Mouse (Mus musculus) neural tube, embryonic 15.5 days (tissue): ENCODE results near the gene Rrn3. TPM values are rescaled to one million over a fixed set of nuclear protein-coding genes. Genes with fewer than 3 reads are reported as not detected.
"Not testable (repeated sequence)": the region's sequence is repeated elsewhere in the genome, so short reads cannot be mapped to it uniquely, and the experiment has no call there.

ENCODE experiments used
- ATAC-seq: fragments of 200-750 bp; cut with Nextera tagmentation; 2 replicates; pipeline ENCODE4 v1.8.0; 2017; ENCODE audit warnings: mild to moderate bottlenecking, moderate TSS enrichment, moderate library complexity; ENCODE audit not compliant: low FRiP score
- H3K27ac ChIP-seq: fragments of 300-500 bp; sonication (generic); replicated peaks from 2 replicates; pipeline ENCODE4 v1.5.1; 2015; ENCODE audit warnings: mild to moderate bottlenecking, inconsistent platforms
- H3K27me3 ChIP-seq: fragments of 300-500 bp; sonication (generic); replicated peaks from 2 replicates; pipeline ENCODE4 v1.6.1; 2015; ENCODE audit warnings: inconsistent platforms
- H3K36me3 ChIP-seq: fragments of 300-500 bp; sonication (generic); 2 replicates; pipeline ENCODE4 v1.6.1; 2015; ENCODE audit warnings: inconsistent platforms
- H3K4me1 ChIP-seq: fragments of 300-500 bp; sonication (generic); 2 replicates; pipeline ENCODE4 v1.6.1; 2015; ENCODE audit warnings: inconsistent platforms
- H3K4me2 ChIP-seq: fragments of 300-500 bp; sonication (generic); 2 replicates; pipeline ENCODE4 v1.6.1; 2015; ENCODE audit warnings: inconsistent platforms, mild to moderate bottlenecking, moderate library complexity
- H3K4me3 ChIP-seq: fragments of 300-500 bp; sonication (generic); replicated peaks from 2 replicates; pipeline ENCODE4 v1.5.1; 2015; ENCODE audit warnings: mild to moderate bottlenecking, inconsistent platforms
- H3K9ac ChIP-seq: fragments of 300-500 bp; sonication (generic); replicated peaks from 2 replicates; pipeline ENCODE4 v1.6.1; 2015; ENCODE audit warnings: mild to moderate bottlenecking, inconsistent platforms
- H3K9me3 ChIP-seq: fragments of 300-500 bp; sonication (generic); replicated peaks from 2 replicates; pipeline ENCODE4 v1.6.1; 2016; ENCODE audit warnings: inconsistent platforms
- WGBS: fragments of 180-500 bp; shearing (Covaris S2); methylation state at CpG from one replicate; pipeline ENCODE4 v1.1.7; 2015; ENCODE audit warnings: mixed read lengths; 5-methylcytosine and 5-hydroxymethylcytosine counted together
- polyA plus RNA-seq: library from polyadenylated mRNA; unstranded; fragments of >200 nt; fragmentation: Nextera tagmentation; extraction: Ambion mirVana; gene quantifications from 2 replicates; pipeline ENCODE4 v1.2.1, GENCODE M21; 2015

Rrn3 gene
- polyA plus RNA-seq, 1 experiment from 2014 or later, result 86.5 TPM

DNA sequence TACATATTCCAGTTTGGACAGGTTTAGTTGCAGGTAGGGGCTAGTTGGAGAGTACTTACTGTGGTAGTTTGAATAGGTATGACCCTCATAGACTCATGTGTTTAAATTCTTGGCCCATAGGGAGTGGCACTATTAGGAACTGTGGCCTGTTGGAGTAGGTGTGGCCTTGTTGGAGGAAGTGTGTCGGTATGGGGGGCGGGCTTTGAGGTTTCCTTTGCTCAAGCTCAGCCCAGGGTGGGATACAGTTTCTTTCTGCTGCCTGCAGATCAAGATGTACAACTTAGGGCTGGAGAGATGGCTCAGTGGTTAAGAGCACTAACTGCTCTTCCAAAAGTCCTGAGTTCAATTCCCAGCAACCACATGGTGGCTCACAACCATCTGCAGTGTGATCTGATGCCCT is 12.9 kb downstream of the Rrn3 start:
- ATAC-seq, H3K9ac ChIP-seq: not testable (repeated sequence)
- 100% methylated on average over 2 of the region's 2 CpGs for WGBS

DNA sequence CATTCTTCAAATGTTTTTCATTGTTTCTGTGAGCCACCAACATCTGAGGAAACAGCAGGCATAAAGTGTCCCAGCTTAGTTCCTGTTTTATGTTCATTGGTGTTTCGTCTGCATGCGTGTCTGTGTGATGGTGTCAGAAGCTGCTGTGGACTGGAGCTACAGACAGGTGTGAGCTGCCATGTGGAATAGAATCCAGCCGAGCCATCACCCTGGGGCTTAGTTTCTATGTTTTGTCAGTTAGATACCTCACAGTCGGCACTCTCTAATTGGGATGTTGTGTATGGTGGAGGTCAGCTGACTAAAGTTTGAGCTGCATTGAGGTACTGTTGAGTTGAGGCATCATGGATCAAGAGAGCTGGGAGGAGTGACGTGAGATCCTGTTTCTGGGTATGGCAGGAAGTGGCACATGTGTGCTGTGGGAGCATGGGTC is 16.3 kb downstream of the Rrn3 start:
- no peak for ATAC-seq
- no peak overlapping the region for H3K4me2 ChIP-seq
- peaks cover 88% of the 10 kb centered on the region for H3K36me3 ChIP-seq
- H3K27ac ChIP-seq, result no peak overlapping the region
- H3K9ac ChIP-seq, result no peak overlapping the region
- H3K9me3 ChIP-seq, result no peaks in the 10 kb centered on the region
- H3K4me1 ChIP-seq, result no peaks in the 10 kb centered on the region
- H3K4me3 ChIP-seq, result no peak overlapping the region
- H3K27me3 ChIP-seq, result no peaks in the 10 kb centered on the region
- WGBS, result 94% methylated on average over 5 of the region's 5 CpGs

More for the DNA sequence above, 12.9 kb downstream of the Rrn3 start:
- not testable (repeated sequence) for H3K27ac ChIP-seq, H3K4me3 ChIP-seq, H3K9me3 ChIP-seq, H3K4me1 ChIP-seq, H3K4me2 ChIP-seq, H3K27me3 ChIP-seq
- peaks cover 87% of the 10 kb centered on the region for H3K36me3 ChIP-seq

DNA sequence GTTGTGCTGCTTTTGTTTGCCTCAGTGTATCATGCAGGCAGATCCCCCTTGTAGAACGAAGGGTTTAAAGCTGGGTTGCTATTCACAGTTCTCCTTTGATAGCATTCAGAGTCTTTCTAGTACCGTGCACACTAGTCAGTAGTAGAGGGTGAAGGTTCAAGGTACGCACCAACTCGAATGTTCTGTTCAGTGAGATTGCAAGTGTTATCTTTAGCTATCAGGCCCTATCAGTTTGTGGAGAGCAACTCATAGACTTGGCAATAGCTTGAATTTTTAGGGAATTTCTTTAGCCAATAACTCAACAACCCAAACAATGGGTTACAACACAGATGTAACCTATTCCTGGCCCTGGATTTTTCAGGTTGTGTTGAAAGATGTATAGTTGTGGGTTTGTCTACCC is 20.7 kb downstream of the Rrn3 start:
- H3K9me3 ChIP-seq, result no peaks in the 10 kb centered on the region
- no peak overlapping the region for H3K9ac ChIP-seq
- H3K36me3 ChIP-seq, result peaks cover 83% of the 10 kb centered on the region
- H3K4me3 ChIP-seq, result no peak overlapping the region
- no peaks in the 10 kb centered on the region for H3K27me3 ChIP-seq
- no peaks in the 10 kb centered on the region for H3K4me1 ChIP-seq
- WGBS, result 95% methylated on average over 4 of the region's 4 CpGs
- H3K4me2 ChIP-seq, result no peak overlapping the region
- no peak overlapping the region for H3K27ac ChIP-seq
- ATAC-seq, result no peak

DNA sequence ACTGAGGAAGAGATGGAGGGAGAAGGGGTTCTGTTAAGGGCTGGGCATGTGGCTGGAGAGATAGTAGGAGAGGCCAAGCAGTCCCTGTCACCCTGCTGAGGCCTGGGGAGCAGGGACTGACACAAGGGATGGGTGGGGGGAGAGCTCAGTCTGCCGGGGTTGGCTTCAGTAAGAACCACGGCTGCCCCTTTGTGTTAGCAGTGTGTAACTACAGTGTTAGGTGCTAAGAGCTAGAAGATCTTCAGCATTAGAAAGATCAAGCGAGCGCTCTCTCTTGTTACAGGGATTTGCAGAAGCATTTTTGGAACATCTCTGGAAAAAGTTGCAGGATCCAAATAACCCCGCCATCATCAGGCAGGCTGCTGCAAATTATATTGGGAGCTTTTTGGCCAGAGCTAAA is 24.2 kb downstream of the Rrn3 start:
- WGBS, result 83% methylated on average over 5 of the region's 5 CpGs
- Histone ChIP-seq H3K4me3 (no peak overlapping the region), H3K9me3 (no peaks in the 10 kb centered on the region), H3K27me3 (no peaks in the 10 kb centered on the region), H3K9ac (no peak overlapping the region), H3K36me3 (peaks cover 84% of the 10 kb centered on the region), H3K4me1 (no peaks in the 10 kb centered on the region), H3K4me2 (no peak overlapping the region), H3K27ac (no peak overlapping the region)
- no peak for ATAC-seq

DNA sequence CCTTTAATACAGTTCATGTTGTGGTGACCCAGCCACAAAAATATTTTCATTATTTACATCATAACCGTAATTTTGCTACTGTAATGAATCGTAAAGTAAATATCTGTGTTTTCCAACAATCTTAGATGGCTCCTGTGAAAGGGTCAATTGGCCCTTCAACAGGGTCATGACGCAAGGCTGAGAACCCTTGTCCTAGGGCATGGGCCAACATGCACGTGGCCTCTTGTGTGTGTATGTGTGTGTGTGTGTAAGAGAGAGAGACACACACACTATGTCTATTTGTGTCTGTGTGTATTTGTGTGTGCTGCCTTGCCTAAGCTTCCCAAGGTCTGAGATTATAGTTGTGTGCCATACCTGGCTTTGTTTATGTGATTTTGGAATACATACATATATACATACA is 27.1 kb downstream of the Rrn3 start:
- no peak overlapping the region for H3K4me3 ChIP-seq
- no peaks in the 10 kb centered on the region for H3K27me3 ChIP-seq
- no peak overlapping the region for H3K9ac ChIP-seq
- H3K4me2 ChIP-seq, result no peak overlapping the region
- H3K27ac ChIP-seq, result no peak overlapping the region
- peaks cover 90% of the 10 kb centered on the region for H3K36me3 ChIP-seq
- ATAC-seq, result no peak
- WGBS, result 93% methylated on average over 4 of the region's 4 CpGs
- H3K9me3 ChIP-seq, result no peaks in the 10 kb centered on the region
- no peaks in the 10 kb centered on the region for H3K4me1 ChIP-seq

DNA sequence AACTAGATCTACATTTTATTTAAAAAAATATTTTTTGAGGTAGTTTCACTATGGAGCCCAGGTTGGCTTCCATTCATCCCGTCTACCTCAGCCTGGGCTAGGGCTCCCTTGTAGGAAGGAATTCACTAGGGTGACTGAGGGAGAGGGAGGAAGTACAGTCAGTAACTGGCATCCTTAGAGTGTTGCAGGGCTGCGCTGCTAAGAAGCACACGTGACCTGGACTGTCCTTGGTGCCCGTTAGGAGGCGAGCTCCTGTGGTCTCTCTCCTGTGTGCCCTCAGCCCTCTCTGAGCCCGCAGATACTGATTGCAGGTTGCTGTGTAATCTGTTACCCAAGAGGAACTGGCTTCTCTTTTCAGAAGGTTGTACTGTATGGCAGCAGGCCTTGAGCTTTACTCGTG is 27.9 kb downstream of the Rrn3 start:
- Histone ChIP-seq H3K27me3 (no peaks in the 10 kb centered on the region), H3K27ac (no peak overlapping the region), H3K9ac (no peak overlapping the region), H3K4me2 (no peak overlapping the region), H3K4me3 (no peak overlapping the region), H3K4me1 (no peaks in the 10 kb centered on the region), H3K36me3 (peaks cover 93% of the 10 kb centered on the region), H3K9me3 (no peaks in the 10 kb centered on the region)
- no peak for ATAC-seq
- WGBS, result 96% methylated on average over 7 of the region's 7 CpGs

DNA sequence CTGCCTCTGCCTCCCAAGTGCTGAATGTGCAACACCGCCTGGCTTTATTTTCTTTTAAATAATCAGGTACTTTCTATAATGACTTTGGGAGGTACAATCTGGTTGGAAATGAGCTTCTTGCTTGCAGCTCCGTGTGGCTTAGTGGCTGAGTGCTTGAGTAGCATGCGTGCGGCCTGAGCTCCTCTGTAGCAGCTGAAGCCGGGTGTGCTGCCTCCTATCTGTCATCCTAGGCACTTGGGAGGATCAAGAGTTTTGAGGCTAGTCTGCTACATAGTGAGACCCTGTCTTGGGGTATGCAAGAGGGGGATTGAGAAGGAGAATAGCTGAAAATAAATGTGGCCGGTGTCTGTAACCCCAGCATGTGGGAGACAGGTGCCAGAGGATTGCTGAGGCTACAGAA is 31.6 kb downstream of the Rrn3 start:
- Histone ChIP-seq H3K27me3 (no peaks in the 10 kb centered on the region), H3K27ac (no peak overlapping the region), H3K4me2 (no peak overlapping the region), H3K4me1 (no peaks in the 10 kb centered on the region), H3K9me3 (no peaks in the 10 kb centered on the region), H3K36me3 (peaks cover 76% of the 10 kb centered on the region), H3K9ac (no peak overlapping the region), H3K4me3 (no peak overlapping the region)
- no peak for ATAC-seq
- 92% methylated on average over 6 of the region's 6 CpGs for WGBS

DNA sequence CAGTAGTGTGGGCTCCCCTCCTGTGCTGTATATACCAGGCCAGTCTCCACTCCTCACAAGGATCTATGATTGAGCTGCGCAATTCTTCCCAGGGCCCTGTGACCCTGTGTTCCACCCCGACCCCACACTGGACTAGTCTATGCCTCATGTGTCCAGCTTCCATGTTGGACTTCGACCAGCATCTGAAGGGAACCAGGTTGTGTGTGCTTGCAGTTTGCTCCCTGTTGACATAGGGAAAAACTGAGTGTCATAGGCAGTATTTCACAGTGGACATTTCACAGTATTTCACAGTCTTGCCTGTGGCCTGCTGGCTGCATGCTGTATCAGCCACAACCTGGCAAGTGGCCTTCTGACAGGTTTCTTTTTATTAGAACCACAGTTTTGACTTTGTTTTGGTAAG is 32.7 kb downstream of the Rrn3 start:
- peaks cover 6% of the 10 kb centered on the region for H3K4me1 ChIP-seq
- no peak overlapping the region for H3K4me2 ChIP-seq
- H3K4me3 ChIP-seq, result no peak overlapping the region
- 96% methylated on average over 3 of the region's 3 CpGs for WGBS
- H3K36me3 ChIP-seq, result peaks cover 68% of the 10 kb centered on the region
- no peaks in the 10 kb centered on the region for H3K27me3 ChIP-seq
- no peaks in the 10 kb centered on the region for H3K9me3 ChIP-seq
- no peak overlapping the region for H3K9ac ChIP-seq
- no peak for ATAC-seq
- no peak overlapping the region for H3K27ac ChIP-seq

DNA sequence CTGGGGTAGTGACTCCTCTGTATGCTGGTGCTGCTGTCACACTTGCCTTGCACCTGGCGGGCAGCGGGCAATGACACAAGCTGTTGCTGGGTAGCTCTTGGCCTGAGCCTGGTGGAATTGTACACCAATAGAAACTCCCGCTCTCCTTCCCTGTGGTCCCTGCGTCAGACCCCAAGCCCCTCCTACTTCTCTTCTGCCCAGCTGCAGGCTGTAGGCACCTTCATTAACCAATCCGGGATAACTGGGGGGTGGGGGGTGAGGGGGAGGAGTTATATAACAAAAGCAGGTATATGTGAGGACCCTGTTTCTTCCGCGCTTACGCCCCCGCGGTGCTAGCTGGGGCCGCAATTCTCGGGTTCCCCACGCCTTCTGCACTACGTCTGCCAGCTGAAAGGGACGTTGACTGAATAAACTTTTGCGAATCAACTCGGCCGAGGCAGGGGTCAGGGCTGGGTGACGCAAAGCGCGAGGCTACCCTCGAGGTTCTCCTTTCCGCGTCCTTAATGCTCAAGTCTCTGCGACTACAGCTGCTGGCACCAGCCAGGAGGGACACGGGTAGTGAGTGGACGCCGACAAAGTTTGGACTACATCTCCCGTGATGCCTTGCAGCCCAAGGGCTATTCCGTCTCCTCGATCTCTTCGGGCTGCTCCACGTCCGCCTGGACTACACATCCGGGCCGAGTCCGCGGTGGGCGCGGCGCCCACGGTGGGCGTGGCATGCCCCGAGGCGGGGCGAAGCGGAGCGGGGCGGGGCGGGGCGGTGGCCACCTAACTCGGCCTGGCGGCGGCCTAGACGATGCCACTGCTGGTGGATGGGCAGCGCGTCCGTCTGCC is 38.3 kb downstream of the Rrn3 start, which contains the start of gene Ntan1:
Gene Ntan1, plus strand, starts transcription at position 286 of the 834 bp plus-strand sequence.
- H3K4me2 ChIP-seq, result peak within 1 kb of the TSS; percentile 71
- peaks cover 15% of the 10 kb centered on the region for H3K36me3 ChIP-seq
- 0% methylated on average over 56 of the region's 58 CpGs for WGBS
- H3K9me3 ChIP-seq, result no peaks in the 10 kb centered on the region
- peak within 1 kb of the TSS; percentile 97 for H3K27ac ChIP-seq
- H3K4me1 ChIP-seq, result peaks cover 33% of the 10 kb centered on the region
- H3K4me3 ChIP-seq, result peak within 1 kb of the TSS; percentile 88
- ATAC-seq, result peak; percentile 97
- H3K27me3 ChIP-seq, result no peaks in the 10 kb centered on the region
- H3K9ac ChIP-seq, result peak within 1 kb of the TSS; percentile 91

DNA sequence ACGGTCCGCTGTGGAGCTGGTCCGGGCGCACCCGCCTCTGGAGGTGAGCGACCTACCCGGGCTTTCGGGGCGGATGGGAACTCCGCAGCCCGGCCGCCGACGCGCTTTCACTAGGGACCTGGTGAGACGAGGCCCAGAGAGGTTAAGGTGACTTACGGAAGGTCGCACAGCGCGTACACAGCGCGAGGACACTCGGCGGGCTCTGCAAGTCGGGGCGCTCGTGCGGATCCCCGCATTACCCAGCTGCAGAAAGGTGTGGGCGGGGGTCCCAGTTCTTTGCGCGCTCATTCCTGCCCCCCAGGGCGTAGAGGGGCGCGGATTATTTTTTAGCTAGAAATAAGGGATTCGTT is 38.9 kb downstream of the Rrn3 start:
- H3K27me3 ChIP-seq, result no peaks in the 10 kb centered on the region
- peaks cover 33% of the 10 kb centered on the region for H3K4me1 ChIP-seq
- under 1% methylated on average over 36 of the region's 36 CpGs for WGBS
- H3K36me3 ChIP-seq, result peaks cover 12% of the 10 kb centered on the region
- H3K9me3 ChIP-seq, result no peaks in the 10 kb centered on the region
- peak overlapping the region; percentile 71 for H3K4me2 ChIP-seq
- H3K4me3 ChIP-seq, result peak overlapping the region; percentile 88
- peak overlapping the region; percentile 97 for H3K27ac ChIP-seq
- H3K9ac ChIP-seq, result peak overlapping the region; percentile 91
- peak; percentile 45; the same call in 1 of the 2 replicates for ATAC-seq

DNA sequence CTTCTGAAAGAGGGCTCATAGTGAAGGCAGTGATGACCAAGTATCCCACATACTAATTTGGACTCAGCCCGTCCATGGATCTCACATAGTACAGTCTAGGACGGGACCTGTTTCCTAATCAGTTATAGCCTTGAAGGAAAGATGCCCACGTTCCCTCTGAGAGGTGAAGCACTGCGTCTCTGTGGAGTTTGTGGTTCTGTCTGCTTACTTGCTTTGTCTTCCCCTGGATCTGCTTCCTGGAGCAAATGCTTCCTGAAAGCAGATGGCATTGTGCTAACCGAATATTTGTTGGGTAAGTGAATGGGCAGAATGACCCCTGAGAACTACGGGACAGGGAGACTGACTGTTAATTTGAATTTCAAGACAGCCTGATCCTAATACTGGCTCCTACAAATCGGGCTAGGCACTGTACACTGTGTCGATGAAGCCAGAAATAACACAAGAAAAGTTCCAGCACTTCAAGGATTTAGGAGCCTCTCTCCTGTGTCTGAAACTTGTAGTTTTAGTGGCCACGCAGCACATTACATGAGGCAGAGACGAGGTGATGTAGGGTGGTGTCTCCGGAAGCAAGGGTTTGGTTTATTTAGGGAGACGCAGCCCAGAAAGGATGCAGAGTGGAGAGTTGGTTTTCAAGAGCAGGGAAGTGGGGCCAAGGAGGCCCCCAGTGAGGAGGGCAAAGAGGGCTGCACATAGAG is 39.4 kb downstream of the Rrn3 start:
- peaks cover 33% of the 10 kb centered on the region for H3K4me1 ChIP-seq
- peak overlapping the region; percentile 97 for H3K27ac ChIP-seq
- H3K36me3 ChIP-seq, result peaks cover 6% of the 10 kb centered on the region
- no peaks in the 10 kb centered on the region for H3K27me3 ChIP-seq
- H3K9me3 ChIP-seq, result no peaks in the 10 kb centered on the region
- 35% methylated on average over 12 of the region's 12 CpGs for WGBS
- ATAC-seq, result peak; percentile 0; the same call in 1 of the 2 replicates
- H3K4me2 ChIP-seq, result peak overlapping the region; percentile 71
- peak overlapping the region; percentile 88 for H3K4me3 ChIP-seq
- H3K9ac ChIP-seq, result peak overlapping the region; percentile 91

DNA sequence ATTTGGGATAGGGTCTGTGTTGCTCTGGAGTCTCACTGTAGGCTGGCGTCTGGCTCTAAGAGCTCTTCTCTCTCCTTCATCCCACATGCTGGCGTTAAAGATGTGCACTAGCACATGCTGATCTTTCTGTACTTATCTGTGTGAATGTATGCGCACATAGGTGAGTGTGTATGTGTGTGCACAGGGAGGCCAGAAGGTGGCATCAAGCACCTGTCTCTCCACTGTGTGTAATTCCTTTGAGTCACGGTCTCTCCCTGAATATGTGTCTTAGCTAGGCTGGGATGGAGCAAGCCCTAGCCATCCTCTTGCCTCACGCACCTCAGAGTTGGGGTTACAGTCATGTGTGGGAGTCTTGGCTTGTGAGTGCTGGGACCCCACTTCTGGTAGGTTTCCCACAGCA is 40.3 kb downstream of the Rrn3 start:
- Histone ChIP-seq H3K4me3 (peak overlapping the region; percentile 88; the same call in 1 of the 2 replicates), H3K9me3 (no peaks in the 10 kb centered on the region), H3K36me3 (0 out of 2 replicates have a peak, but pooled peaks cover 3% of the 10 kb centered on the region), H3K27ac (no peak overlapping the region), H3K9ac (no peak overlapping the region), H3K4me1 (peaks cover 33% of the 10 kb centered on the region), H3K4me2 (peak overlapping the region; percentile 71), H3K27me3 (no peaks in the 10 kb centered on the region)
- ATAC-seq, result no peak
- 95% methylated on average over 5 of the region's 5 CpGs for WGBS
